Mouse (Mus musculus): ENCODE results near the gene Npcd.

DNA sequence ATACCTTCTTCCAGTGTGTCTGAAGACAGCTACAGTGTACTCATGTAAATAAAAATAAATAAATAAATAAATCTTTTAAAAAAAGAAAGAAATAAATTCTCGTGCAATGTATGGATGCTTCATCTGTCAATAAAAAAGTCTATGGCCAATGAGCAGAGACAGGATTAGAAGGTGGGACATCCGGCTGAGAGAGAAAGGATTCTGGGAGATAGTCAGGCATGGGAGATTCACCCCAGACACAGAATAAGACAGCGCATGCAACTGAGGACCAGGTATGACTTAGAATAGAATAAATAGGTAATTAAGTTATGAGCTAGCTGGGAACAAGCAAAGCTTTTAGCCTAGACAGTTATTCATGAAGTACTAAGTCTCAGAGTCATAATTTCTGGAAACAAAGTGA, 8.9 kb upstream of the Npcd start:
- no peak for TF ChIP-seq CTCF (conservative IDR thresholded peaks at IDR 0.05; ENCODE audit: insufficient read depth, insufficient read length, low read depth, low read length)
- no peak for TF ChIP-seq POLR2A (IDR thresholded peaks at IDR 0.05; ENCODE audit: low read depth, low read length)
